Comparison of ENCODE assay signal across 7 mouse cellular contexts in the genomic region with DNA sequence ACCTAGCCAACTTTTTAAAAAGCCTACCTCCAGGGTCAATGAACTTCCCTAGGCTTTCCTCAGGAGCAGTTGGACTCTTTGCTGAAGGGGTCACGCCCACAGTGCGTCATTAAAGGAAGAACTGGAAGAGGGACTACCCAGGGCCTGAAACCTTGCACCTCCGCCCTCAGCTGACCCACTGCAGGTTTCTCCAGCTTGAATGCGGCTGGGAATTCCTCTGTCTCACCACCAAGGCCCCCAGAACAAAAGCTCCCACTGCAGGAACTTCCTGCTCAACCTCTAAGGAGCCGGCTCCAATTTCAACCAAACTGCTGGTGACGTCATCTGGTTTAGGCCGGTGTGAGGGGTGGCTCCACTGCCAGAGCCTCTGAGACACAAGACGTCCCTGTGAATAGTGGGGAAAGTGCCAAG. TPM values are rescaled to one million over a fixed set of nuclear protein-coding genes. Genes with fewer than 3 reads are reported as not detected.
A peak's percentile ranks its signal among the peaks of the same experiment; 100 is the strongest.
DNase-seq lines count a peak whose midpoint lies in the region; ATAC-seq and TF ChIP-seq lines count a peak whose summit lies in the region.

No protein-coding gene starts in this region.

- TF ChIP-seq CTCF in ES-Bruce4 (IDR thresholded peaks at IDR 0.05; ENCODE audit: low read depth, low read length), result no peak

- no peaks in the 10 kb centered on the region for H3K9me3 ChIP-seq in ES-Bruce4 (replicated peaks; ENCODE audit: control insufficient read depth, insufficient read depth, low read length, poor library complexity, severe bottlenecking)
- no peaks in the 10 kb centered on the region for H3K9me3 ChIP-seq in forebrain, embryonic 15.5 days
- H3K9me3 ChIP-seq in limb, embryonic 10.5 days (replicated peaks), result no peaks in the 10 kb centered on the region

- H3K36me3 ChIP-seq in ES-Bruce4 (ENCODE audit: control insufficient read depth, insufficient read depth, low read length, poor library complexity, severe bottlenecking), result no peaks in the 10 kb centered on the region
- no peaks in the 10 kb centered on the region for H3K36me3 ChIP-seq in forebrain, embryonic 15.5 days
- H3K36me3 ChIP-seq in limb, embryonic 10.5 days, result no peaks in the 10 kb centered on the region

- TF ChIP-seq POLR2A in ES-Bruce4 (IDR thresholded peaks at IDR 0.05; ENCODE audit: insufficient read depth, low read length), result no peak

- H3K4me2 ChIP-seq in forebrain, embryonic 15.5 days (replicated peaks), result no peak overlapping the region

- peaks cover 12% of the 10 kb centered on the region for H3K4me1 ChIP-seq in ES-Bruce4 (ENCODE audit: control insufficient read depth, insufficient read depth, low read length)
- H3K4me1 ChIP-seq in forebrain, embryonic 15.5 days, result peaks cover 9% of the 10 kb centered on the region
- peaks cover 36% of the 10 kb centered on the region for H3K4me1 ChIP-seq in limb, embryonic 10.5 days

- no peak overlapping the region for H3K9ac ChIP-seq in ES-Bruce4 (ENCODE audit: low read depth, poor library complexity, severe bottlenecking)
- H3K9ac ChIP-seq in forebrain, embryonic 15.5 days (replicated peaks), result no peak overlapping the region

- DNase-seq in 3T3-L1 (ENCODE audit: low read depth, low spot score), result peak; percentile 70
- DNase-seq in limb, embryonic 10.5 days (ENCODE audit: low spot score), result peak; percentile 75
- no peak for DNase-seq in cerebellum, adult 11 months
- DNase-seq in layer of hippocampus, adult 9-10 months (ENCODE audit: low spot score), result no peak

- H3K27me3 ChIP-seq in ES-Bruce4 (ENCODE audit: control insufficient read depth, insufficient read depth, low read length, poor library complexity, severe bottlenecking), result no peaks in the 10 kb centered on the region
- no peaks in the 10 kb centered on the region for H3K27me3 ChIP-seq in forebrain, embryonic 15.5 days
- no peaks in the 10 kb centered on the region for H3K27me3 ChIP-seq in limb, embryonic 10.5 days (ENCODE audit: low read depth, poor library complexity, severe bottlenecking)

- ATAC-seq in forebrain, embryonic 15.5 days (replicated peaks), result 0 out of 2 replicates have a peak, but pooled peaks have one; percentile 23
- no peak for ATAC-seq in monocyte, adult 5-6 weeks (replicated peaks; ENCODE audit: insufficient number of reproducible peaks, low FRiP score, low TSS enrichment, poor library complexity, severe bottlenecking)

- no peak overlapping the region for H3K4me3 ChIP-seq in ES-Bruce4 (ENCODE audit: low read depth, low read length)
- no peak overlapping the region for H3K4me3 ChIP-seq in forebrain, embryonic 15.5 days
- peak overlapping the region; percentile 25 for H3K4me3 ChIP-seq in limb, embryonic 10.5 days

- TF ChIP-seq EP300 in ES-Bruce4 (IDR thresholded peaks at IDR 0.05; ENCODE audit: insufficient read depth, low read depth, low read length), result peak; percentile 78

- WGBS in forebrain, embryonic 15.5 days, result 5% methylated on average over 8 of the region's 8 CpGs
- 2% methylated on average over 8 of the region's 8 CpGs for WGBS in limb, embryonic 10.5 days

- peak overlapping the region; percentile 79 for H3K27ac ChIP-seq in ES-Bruce4 (ENCODE audit: insufficient read depth, low read length)
- H3K27ac ChIP-seq in forebrain, embryonic 15.5 days (replicated peaks), result no peak overlapping the region
- peak overlapping the region; percentile 83 for H3K27ac ChIP-seq in limb, embryonic 10.5 days

RNA-seq across cellular contexts. Expression of gene Smad3, which starts 45.4 kb away (rescaled TPM):
- 25.2 and 25.7 TPM in 2 replicates for polyA plus RNA-seq in ES-Bruce4 (2011; ENCODE audit: insufficient read depth, insufficient read length, low read depth, missing spikeins)
- 7.0 and 7.6 TPM in 2 replicates for polyA plus RNA-seq in forebrain, embryonic 15.5 days (2015; fragmentation: Nextera tagmentation; extraction: Ambion mirVana)
- 27.1 and 27.7 TPM in 2 replicates for polyA plus RNA-seq in limb, embryonic 10.5 days (2016; fragmentation: Nextera tagmentation; extraction: Ambion mirVana)
- total RNA-seq in monocyte, adult 5-6 weeks (2017), result 52.0 to 121 TPM (median 56.1 TPM) in 3 replicates

Comparison
In these comparisons a context has a peak if more than half of its experiments do, and no peak if none do; other contexts are left out.
1. DNase-seq: peak in 3T3-L1 (single experiment) and limb, embryonic 10.5 days (single experiment); none in cerebellum, adult 11 months (single experiment) and layer of hippocampus, adult 9-10 months (single experiment).